Mouse (Mus musculus) embryonic facial prominence, embryonic 12.5 days (tissue): ENCODE measurements around the gene Vsig10. TPM values are rescaled to one million over a fixed set of nuclear protein-coding genes. Genes with fewer than 3 reads are reported as not detected.
A peak's percentile ranks its signal among the peaks of the same experiment; 100 is the strongest.
"Not testable (repeated sequence)": the region's sequence is repeated elsewhere in the genome, so short reads cannot be mapped to it uniquely, and the experiment has no call there.

Source experiments
- ATAC-seq: fragments of 200-750 bp; cut with Nextera tagmentation; 2 replicates; pipeline ENCODE4 v1.8.0; 2017; ENCODE audit not compliant: insufficient number of reproducible peaks, insufficient read depth, low FRiP score, low TSS enrichment
- H3K27ac ChIP-seq: fragments of 300-500 bp; sonication (generic); 2 replicates; pipeline ENCODE4 v1.5.1; 2016; ENCODE audit warnings: mild to moderate bottlenecking
- H3K27me3 ChIP-seq: fragments of 300-500 bp; sonication (generic); 2 replicates; pipeline ENCODE4 v1.6.1; 2016; ENCODE audit warnings: mild to moderate bottlenecking, moderate library complexity
- H3K36me3 ChIP-seq: fragments of 300-500 bp; sonication (generic); 2 replicates; pipeline ENCODE4 v1.6.1; 2016; ENCODE audit warnings: mild to moderate bottlenecking
- H3K4me1 ChIP-seq: fragments of 300-500 bp; sonication (generic); 2 replicates; pipeline ENCODE4 v1.6.1; 2016
- H3K4me2 ChIP-seq: fragments of 300-500 bp; sonication (generic); replicated peaks from 2 replicates; pipeline ENCODE4 v1.6.1; 2016; ENCODE audit warnings: mild to moderate bottlenecking, moderate library complexity
- H3K4me3 ChIP-seq: fragments of 300-500 bp; sonication (generic); 2 replicates; pipeline ENCODE4 v1.5.1; 2016; ENCODE audit warnings: mild to moderate bottlenecking
- H3K9ac ChIP-seq: fragments of 300-500 bp; sonication (generic); 2 replicates; pipeline ENCODE4 v1.6.1; 2016; ENCODE audit warnings: mild to moderate bottlenecking, moderate library complexity
- H3K9me3 ChIP-seq: fragments of 300-500 bp; sonication (generic); 2 replicates; pipeline ENCODE4 v1.6.1; 2016; ENCODE audit warnings: mild to moderate bottlenecking, moderate library complexity
- WGBS: fragments of 180-500 bp; shearing (Covaris S2); methylation state at CpG from one replicate; pipeline ENCODE4 v1.1.7; 2016; 5-methylcytosine and 5-hydroxymethylcytosine counted together
- polyA plus RNA-seq: library from polyadenylated mRNA; unstranded; fragments of >200 nt; fragmentation: Nextera tagmentation; extraction: Ambion mirVana; gene quantifications from 2 replicates; pipeline ENCODE4 v1.2.1, GENCODE M21; 2016

Vsig10 gene
- polyA plus RNA-seq, 1 experiment from 2014 or later, result 6.7 TPM

- Histone ChIP-seq H3K4me2 (no peak overlapping the region), H3K4me1 (no peaks in the 10 kb centered on the region), H3K9me3 (no peaks in the 10 kb centered on the region), H3K9ac (no peak overlapping the region), H3K36me3 (peaks cover 46% of the 10 kb centered on the region), H3K4me3 (no peak overlapping the region), H3K27ac (no peak overlapping the region), H3K27me3 (no peaks in the 10 kb centered on the region)
- ATAC-seq, result no peak
- WGBS, result 87% methylated on average over 13 of the region's 13 CpGs
Measured at GRCm38 (mm10) chr5:117365904-117366561, 47.1 kb downstream of the Vsig10 start.

DNA sequence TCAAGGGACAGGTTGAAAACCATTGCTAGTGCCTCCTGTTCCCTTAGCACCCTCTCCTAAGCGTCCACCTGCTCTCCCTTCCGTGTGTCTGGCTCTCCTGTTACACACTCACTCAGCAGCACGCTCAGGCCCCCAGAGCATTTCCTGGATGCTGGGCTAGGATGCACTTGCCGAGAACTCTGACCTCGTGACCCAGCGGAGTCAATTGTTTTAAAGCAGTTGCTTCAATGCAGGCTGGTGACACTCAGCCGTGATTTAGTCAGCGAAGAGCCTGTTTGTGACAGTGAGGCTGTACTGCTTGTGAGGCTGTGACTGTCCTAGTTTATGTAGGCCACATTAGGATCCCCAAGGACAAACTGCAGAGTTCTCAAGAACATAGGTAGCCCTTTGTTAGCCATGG, 48.3 kb downstream of the Vsig10 start:
- peaks cover 57% of the 10 kb centered on the region for H3K36me3 ChIP-seq
- 33% methylated on average over 8 of the region's 8 CpGs for WGBS
- H3K27me3 ChIP-seq, result no peaks in the 10 kb centered on the region
- H3K27ac ChIP-seq, result no peak overlapping the region
- no peaks in the 10 kb centered on the region for H3K9me3 ChIP-seq
- no peak overlapping the region for H3K4me2 ChIP-seq
- no peaks in the 10 kb centered on the region for H3K4me1 ChIP-seq
- H3K9ac ChIP-seq, result no peak overlapping the region
- no peak overlapping the region for H3K4me3 ChIP-seq
- ATAC-seq, result no peak

GRCm38 (mm10) chr5:117370592-117370991, 51.7 kb downstream of the Vsig10 start:
- H3K4me1 ChIP-seq, result no peaks in the 10 kb centered on the region
- H3K9ac ChIP-seq, result no peak overlapping the region
- no peaks in the 10 kb centered on the region for H3K27me3 ChIP-seq
- WGBS, result 90% methylated on average over 10 of the region's 10 CpGs
- H3K4me2 ChIP-seq, result no peak overlapping the region
- no peak overlapping the region for H3K27ac ChIP-seq
- no peak for ATAC-seq
- no peaks in the 10 kb centered on the region for H3K9me3 ChIP-seq
- H3K36me3 ChIP-seq, result peaks cover 63% of the 10 kb centered on the region
- H3K4me3 ChIP-seq, result no peak overlapping the region

- Histone ChIP-seq H3K4me2 (no peak overlapping the region), H3K27me3 (no peaks in the 10 kb centered on the region), H3K4me1 (no peaks in the 10 kb centered on the region), H3K9ac (no peak overlapping the region), H3K9me3 (no peaks in the 10 kb centered on the region), H3K36me3 (peaks cover 72% of the 10 kb centered on the region), H3K27ac (0 out of 2 replicates have a peak overlapping the region, but pooled peaks have one; percentile 4), H3K4me3 (no peak overlapping the region)
- 89% methylated on average over 9 of the region's 9 CpGs for WGBS
- no peak for ATAC-seq
Measured at GRCm38 (mm10) chr5:117373418-117373817, 54.5 kb downstream of the Vsig10 start.

DNA sequence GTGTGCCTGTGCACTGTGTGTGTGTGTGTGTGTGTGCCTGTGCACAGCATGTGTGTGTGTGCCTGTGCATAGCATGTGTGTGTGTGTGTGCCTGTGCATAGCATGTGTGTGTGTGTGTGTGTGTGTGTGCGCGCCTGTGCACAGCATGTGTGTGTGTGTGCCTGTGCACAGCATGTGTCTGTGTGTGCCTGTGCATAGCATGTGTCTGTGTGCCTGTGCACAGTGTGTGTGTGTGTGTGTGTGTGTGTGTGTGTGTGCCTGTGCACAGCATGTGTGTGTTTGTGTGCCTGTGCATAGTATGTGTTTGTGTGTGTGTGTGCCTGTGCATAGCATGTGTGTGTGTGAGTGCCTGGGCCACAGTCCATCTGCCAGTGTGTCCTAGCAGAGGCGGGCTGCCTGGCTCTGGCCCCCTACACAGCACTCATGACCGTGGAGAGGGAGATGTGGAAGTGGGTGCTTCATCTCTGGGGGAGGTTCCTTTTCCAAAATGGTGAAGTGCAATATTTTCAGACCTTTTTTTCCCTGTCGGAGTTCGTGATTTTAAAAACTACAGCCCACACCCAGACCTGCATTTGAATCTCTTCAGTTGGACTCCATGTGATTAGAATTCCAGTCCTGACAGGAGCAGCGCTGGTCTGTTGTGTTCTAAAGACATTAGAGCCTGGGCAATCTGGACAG, 55.6 kb downstream of the Vsig10 start:
- no peak overlapping the region for H3K4me3 ChIP-seq
- ATAC-seq, result no peak
- H3K27ac ChIP-seq, result no peak overlapping the region
- peaks cover 75% of the 10 kb centered on the region for H3K36me3 ChIP-seq
- no peak overlapping the region for H3K9ac ChIP-seq
- WGBS, result 89% methylated on average over 7 of the region's 7 CpGs
- no peaks in the 10 kb centered on the region for H3K4me1 ChIP-seq
- no peaks in the 10 kb centered on the region for H3K27me3 ChIP-seq
- no peak overlapping the region for H3K4me2 ChIP-seq
- no peaks in the 10 kb centered on the region for H3K9me3 ChIP-seq

- Histone ChIP-seq H3K9me3 (no peaks in the 10 kb centered on the region), H3K4me1 (no peaks in the 10 kb centered on the region), H3K4me2 (no peak overlapping the region), H3K36me3 (peaks cover 78% of the 10 kb centered on the region), H3K27me3 (no peaks in the 10 kb centered on the region), H3K27ac (no peak overlapping the region), H3K4me3 (no peak overlapping the region), H3K9ac (no peak overlapping the region)
- 75% methylated on average over 11 of the region's 11 CpGs for WGBS
- no peak for ATAC-seq
Measured at GRCm38 (mm10) chr5:117376331-117376761, 57.5 kb downstream of the Vsig10 start.

GRCm38 (mm10) chr5:117377731-117378130, 58.8 kb downstream of the Vsig10 start:
- 92% methylated on average over 14 of the region's 14 CpGs for WGBS
- H3K9ac ChIP-seq, H3K4me2 ChIP-seq, H3K4me1 ChIP-seq, ATAC-seq, H3K9me3 ChIP-seq, H3K27me3 ChIP-seq, H3K4me3 ChIP-seq, H3K27ac ChIP-seq: not testable (repeated sequence)
- H3K36me3 ChIP-seq, result peaks cover 78% of the 10 kb centered on the region

GRCm38 (mm10) chr5:117380199-117380598, 61.3 kb downstream of the Vsig10 start:
- Histone ChIP-seq H3K4me1 (no peaks in the 10 kb centered on the region), H3K27ac (no peak overlapping the region), H3K27me3 (no peaks in the 10 kb centered on the region), H3K9ac (no peak overlapping the region), H3K4me3 (no peak overlapping the region), H3K4me2 (no peak overlapping the region), H3K36me3 (peaks cover 87% of the 10 kb centered on the region), H3K9me3 (no peaks in the 10 kb centered on the region)
- WGBS, result 90% methylated on average over 4 of the region's 4 CpGs
- ATAC-seq, result no peak

DNA sequence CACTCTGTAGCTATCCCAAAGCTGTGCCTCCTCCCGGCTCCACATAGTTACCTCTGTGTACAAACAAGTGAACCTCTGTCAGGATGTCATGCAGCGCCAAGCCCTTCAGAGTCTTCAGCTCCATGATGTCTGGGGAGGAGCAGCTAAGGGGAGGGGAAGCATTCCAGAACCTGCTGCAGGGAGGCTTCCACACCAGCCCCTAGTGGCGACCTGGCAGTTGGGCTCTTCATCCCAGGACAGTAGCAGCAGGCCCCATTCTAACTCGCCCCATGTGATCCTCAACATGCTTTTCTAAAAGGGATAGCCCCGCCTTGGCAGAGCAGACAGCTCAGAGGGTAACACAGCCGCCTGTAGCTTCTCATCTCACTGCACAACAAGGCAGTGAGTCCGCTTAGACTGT, 62.9 kb downstream of the Vsig10 start:
- Histone ChIP-seq H3K4me3 (no peak overlapping the region), H3K36me3 (peaks cover 75% of the 10 kb centered on the region), H3K4me2 (no peak overlapping the region), H3K4me1 (no peaks in the 10 kb centered on the region), H3K9ac (no peak overlapping the region), H3K27ac (no peak overlapping the region), H3K27me3 (no peaks in the 10 kb centered on the region), H3K9me3 (no peaks in the 10 kb centered on the region)
- no peak for ATAC-seq
- WGBS, result 90% methylated on average over 7 of the region's 7 CpGs

DNA sequence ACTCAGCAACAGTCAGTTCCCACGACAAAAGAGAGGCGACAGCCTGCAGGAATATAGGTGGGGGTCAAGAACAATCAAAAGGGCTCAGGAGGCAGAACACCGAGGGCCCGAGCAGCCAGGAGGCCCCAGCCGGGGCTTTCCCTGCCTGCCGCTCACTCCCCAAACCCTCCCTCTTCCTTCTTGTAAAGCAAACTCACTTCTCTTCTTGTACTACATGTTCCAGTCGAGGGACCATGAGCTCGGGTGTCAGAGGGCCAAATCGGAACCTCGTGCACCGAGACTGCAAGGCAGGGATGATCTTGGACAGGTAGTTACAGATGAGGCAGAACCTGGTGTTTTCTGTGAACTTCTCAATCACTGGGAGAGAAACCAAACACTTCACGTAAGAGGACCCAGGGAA, 64.3 kb downstream of the Vsig10 start:
- ATAC-seq, result no peak

DNA sequence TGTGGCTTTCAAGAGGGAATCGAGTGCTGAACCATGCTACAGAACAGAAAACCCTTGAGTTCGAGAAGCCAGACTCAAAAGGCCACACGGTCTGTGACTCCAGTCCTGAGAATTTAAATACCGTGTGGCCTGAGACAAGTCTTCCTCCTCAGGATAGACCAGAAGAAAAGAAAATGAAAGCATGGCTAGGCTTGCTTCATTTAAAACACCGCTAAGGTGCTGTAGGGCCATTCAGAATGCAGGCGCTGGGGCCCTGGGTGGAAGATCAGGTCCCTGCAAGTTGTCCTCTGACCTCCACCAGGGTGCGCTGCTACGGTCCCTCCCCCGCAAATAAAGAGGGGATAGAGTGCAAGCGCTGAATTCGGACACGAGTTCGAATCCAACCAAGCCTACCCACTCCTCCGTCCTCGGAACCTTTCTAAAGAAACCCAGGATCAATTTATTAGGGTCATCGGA, 69.4 kb downstream of the Vsig10 start:
- 0 out of 2 replicates have a peak overlapping the region, but pooled peaks have one; percentile 65 for H3K27ac ChIP-seq
- H3K27me3 ChIP-seq, result no peaks in the 10 kb centered on the region
- H3K4me1 ChIP-seq, result 0 out of 2 replicates have a peak, but pooled peaks cover 9% of the 10 kb centered on the region
- H3K36me3 ChIP-seq, result peaks cover 18% of the 10 kb centered on the region
- peak overlapping the region; percentile 62 for H3K4me2 ChIP-seq
- H3K4me3 ChIP-seq, result peak overlapping the region; percentile 83
- 0 out of 2 replicates have a peak, but pooled peaks cover 2% of the 10 kb centered on the region for H3K9me3 ChIP-seq
- no peak for ATAC-seq
- 12% methylated on average over 16 of the region's 16 CpGs for WGBS
- peak overlapping the region; percentile 86 for H3K9ac ChIP-seq

More for the DNA sequence above, 64.3 kb downstream of the Vsig10 start:
- H3K4me3 ChIP-seq, result no peak overlapping the region
- H3K4me1 ChIP-seq, result 0 out of 2 replicates have a peak, but pooled peaks cover 7% of the 10 kb centered on the region
- no peak overlapping the region for H3K27ac ChIP-seq
- no peak overlapping the region for H3K9ac ChIP-seq
- no peaks in the 10 kb centered on the region for H3K9me3 ChIP-seq
- H3K27me3 ChIP-seq, result no peaks in the 10 kb centered on the region
- H3K4me2 ChIP-seq, result no peak overlapping the region
- WGBS, result 76% methylated on average over 12 of the region's 12 CpGs
- H3K36me3 ChIP-seq, result peaks cover 65% of the 10 kb centered on the region

DNA sequence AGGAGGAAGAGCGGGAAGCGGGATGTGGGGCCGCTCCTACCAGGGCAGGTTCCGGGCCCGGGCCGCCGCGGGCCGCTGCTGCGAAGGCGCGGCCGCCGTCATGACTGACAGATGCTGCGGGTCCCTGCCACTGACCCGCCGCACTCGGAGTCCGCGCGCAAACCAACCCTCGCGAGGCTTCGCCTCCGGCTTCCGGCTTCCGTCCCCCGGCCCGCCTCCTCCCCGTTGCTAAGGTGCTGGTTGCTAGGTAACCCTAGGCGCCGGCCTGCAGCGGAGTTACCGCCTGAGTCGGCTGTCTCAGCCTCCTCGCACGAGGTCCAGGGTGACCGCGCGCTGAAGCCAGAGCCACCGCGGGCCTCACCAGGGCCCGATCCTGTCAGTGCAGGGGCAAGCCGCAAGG, 70.0 kb downstream of the Vsig10 start, which contains the start of gene Rfc5:
Gene Rfc5 (minus strand): TSS at position 171 of the 400 bp plus-strand sequence.
- Histone ChIP-seq H3K4me2 (peak within 1 kb of the TSS; percentile 62), H3K9me3 (0 out of 2 replicates have a peak, but pooled peaks cover 2% of the 10 kb centered on the region), H3K27me3 (no peaks in the 10 kb centered on the region), H3K36me3 (peaks cover 14% of the 10 kb centered on the region), H3K27ac (0 out of 2 replicates have a peak within 1 kb of the TSS, but pooled peaks have one; percentile 65), H3K9ac (peak within 1 kb of the TSS; percentile 86), H3K4me3 (peak within 1 kb of the TSS; percentile 83), H3K4me1 (0 out of 2 replicates have a peak, but pooled peaks cover 9% of the 10 kb centered on the region)
- ATAC-seq, result peak; percentile 92
- WGBS, result under 1% methylated on average over 44 of the region's 44 CpGs
